Mouse (Mus musculus) MEL (cell line): ENCODE data around the gene Insm1.

ENCODE experiments used
- EP300 ChIP-seq, 2 experiments: IDR thresholded peaks; 2 replicates each; pipeline ENCODE4 v1.6.1; 2011; ENCODE audit warnings: improper control_type of control experiment in 2 of 2, low read length in 2 of 2, low read depth in 1 of 2, mild to moderate bottlenecking in 1 of 2
- MEF2A ChIP-seq: IDR thresholded peaks from 2 replicates; pipeline ENCODE4 v1.6.1; 2014; ENCODE audit warnings: low read depth, mild to moderate bottlenecking, inconsistent platforms, low read length, improper control_type of control experiment; ENCODE audit not compliant: poor library complexity, insufficient replicate concordance, severe bottlenecking; ENCODE audit errors: extremely low read depth
- POLR2A ChIP-seq, 2 experiments: IDR thresholded peaks; 2 replicates each; pipeline ENCODE4 v1.6.1; 2011 to 2012; ENCODE audit warnings: low read length in 2 of 2, mild to moderate bottlenecking in 2 of 2, control low read depth in 1 of 2, improper control_type of control experiment in 1 of 2, low read depth in 1 of 2, moderate library complexity in 1 of 2; ENCODE audit not compliant: control insufficient read depth in 1 of 2, insufficient read depth in 1 of 2, poor library complexity in 1 of 2
- USF1 ChIP-seq: IDR thresholded peaks from 2 replicates; pipeline ENCODE4 v1.6.1; 2014; ENCODE audit warnings: low read depth, mild to moderate bottlenecking, inconsistent platforms, low read length, improper control_type of control experiment, moderate library complexity

DNA sequence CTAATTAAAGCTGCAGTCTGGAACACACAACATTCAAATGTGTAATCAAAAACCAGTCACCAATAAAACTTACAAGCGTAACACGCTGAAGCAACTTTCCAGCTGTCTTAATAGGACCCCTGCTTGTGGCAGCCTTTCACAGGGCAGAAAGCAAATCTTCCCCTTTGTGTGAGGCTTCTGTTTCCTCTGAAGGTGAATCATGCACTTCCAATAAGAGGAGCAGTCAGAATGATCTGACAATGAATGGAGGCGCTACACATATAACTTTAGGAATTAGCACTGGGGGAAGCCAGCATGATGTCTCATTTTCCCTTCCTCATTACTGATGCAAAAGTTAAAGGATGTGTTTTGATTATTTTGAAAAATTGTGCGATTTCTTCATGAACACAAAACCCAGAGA lies 39.4 kb downstream of the Insm1 start:
- TF ChIP-seq USF1 (no peak), POLR2A (IDR thresholded peaks at IDR 0.05; ENCODE audit: control insufficient read depth in 1 of 2, insufficient read depth in 1 of 2, low read depth in 1 of 2, low read length in 2 of 2, poor library complexity in 1 of 2) (no peak), EP300 (IDR thresholded peaks at IDR 0.05; ENCODE audit: low read depth in 1 of 2, low read length in 2 of 2) (no peak), MEF2A (no peak)
